Mouse (Mus musculus) hindlimb bud, embryonic 11.5 days (tissue): ENCODE results near the gene Sgcg.

Experiments
- DNase-seq: peaks from one replicate; pipeline ENCODE4 v3.0.0-alpha.2; 2012; ENCODE audit warnings: low read depth, low spot score; ENCODE audit errors: extremely low spot score

Sgcg gene

DNA sequence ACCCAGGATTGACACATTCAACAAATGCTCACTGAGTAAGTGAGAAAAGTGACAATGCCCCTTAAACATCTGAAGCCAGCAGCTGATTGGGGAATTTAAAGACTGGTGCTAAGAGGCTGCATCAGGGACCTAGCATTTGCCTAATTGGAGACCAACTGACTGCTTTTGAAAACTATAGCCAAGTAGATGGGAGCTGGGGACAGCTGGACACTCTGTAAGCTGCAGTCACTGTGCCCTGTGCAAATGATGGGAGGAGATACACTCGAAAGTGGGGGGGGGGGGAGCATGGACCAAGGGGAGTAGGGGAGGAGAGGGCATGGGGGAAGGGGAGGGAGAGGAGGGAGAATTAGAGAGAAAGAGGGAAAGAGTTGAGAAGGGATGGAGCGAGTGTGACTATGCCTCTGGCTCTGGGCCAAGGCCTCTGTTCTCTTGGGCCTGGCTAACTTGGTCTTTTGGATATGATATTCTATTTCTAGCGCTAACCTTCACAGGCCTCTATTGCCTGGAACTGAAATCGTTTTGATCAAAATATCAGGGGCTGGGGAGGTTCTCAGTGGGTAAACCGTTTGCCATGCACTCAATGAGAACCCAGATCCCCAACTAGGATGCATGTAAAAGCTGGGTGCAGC, 22.3 kb downstream of the Sgcg start:
- no peak for DNase-seq

DNA sequence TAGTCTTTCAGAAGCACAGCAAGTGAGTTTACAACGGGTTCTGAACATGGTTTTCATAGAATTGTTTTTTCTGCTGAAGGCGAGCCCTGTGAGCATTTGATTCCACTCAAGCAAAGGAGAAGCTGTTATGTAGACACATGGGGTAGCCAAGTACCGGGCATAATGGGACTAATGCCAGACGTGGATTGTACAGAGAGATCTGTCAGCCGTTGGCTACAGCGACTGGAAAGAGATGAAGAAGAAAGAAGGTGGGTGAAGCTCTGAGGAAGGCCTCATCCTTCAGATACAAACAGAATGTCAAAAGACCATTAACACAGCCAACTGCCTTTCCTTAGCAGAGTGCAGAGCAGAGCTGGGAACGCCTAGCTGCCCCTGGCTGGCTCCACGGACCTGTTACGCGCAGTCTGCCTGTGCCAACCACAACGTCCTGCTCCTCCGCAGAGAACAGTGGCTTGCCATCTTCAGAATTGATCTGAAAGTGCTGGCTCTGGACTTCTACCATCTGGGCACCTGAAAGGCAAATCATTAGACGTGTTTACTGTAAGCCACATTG, 26.2 kb downstream of the Sgcg start:
- no peak for DNase-seq

DNA sequence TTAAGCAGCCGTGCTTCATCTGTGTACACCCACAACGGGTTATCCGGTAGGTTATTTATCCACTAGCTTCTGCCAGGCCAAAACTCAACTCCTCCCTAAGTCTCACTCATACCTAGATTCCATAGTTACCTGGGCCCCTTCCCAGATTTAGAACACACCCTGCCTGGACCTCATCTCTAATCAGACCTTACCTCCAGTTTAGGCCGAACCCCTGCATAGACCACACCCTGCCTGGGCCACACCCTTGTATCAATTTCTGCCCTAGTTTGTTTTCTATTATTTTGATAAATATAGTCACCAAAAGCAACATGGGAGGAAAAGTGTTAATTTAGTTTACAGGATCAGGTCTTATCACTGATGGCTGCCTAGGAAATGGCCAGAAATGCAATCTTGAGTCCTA, 28.1 kb downstream of the Sgcg start:
- DNase-seq, result no peak

DNA sequence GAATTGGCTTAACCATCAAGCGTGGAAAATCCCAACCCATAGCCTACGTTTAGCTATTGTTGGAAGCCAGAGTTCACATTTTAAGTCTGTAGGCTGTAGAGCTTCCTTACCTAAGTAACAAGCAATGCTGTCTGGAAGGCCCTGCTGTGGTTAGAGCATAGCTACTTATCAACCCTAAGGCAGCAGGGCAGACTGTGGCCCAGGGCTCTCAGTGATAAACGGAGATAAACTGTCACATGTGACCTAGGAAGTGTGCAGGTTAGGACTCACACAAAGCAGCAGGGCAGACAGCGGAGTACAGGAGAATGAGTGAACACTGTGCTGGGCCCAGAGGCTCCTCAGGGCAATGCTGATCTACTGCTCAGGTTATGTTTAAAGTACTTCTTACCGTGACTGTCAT, 28.5 kb downstream of the Sgcg start:
- DNase-seq, result no peak

DNA sequence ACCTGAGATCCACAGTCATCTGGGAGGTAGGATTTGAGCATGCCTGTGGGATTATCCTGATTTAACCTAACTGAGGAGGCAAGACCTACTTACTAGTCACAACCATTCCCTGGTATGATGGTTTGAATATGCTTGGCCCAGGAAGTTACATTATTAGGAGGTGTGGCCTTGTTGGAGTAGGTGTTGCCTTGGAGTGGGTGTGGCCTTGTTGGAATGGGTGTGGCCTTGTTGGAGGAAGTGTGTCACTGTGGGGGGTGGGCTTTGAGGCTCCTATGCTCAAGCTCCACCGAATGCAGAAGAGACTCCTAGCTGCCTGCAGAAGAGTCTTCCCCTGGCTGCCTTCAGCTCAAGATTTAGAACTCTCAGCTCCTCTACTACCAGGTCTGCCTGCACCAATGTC, 32.1 kb downstream of the Sgcg start:
- no peak for DNase-seq

DNA sequence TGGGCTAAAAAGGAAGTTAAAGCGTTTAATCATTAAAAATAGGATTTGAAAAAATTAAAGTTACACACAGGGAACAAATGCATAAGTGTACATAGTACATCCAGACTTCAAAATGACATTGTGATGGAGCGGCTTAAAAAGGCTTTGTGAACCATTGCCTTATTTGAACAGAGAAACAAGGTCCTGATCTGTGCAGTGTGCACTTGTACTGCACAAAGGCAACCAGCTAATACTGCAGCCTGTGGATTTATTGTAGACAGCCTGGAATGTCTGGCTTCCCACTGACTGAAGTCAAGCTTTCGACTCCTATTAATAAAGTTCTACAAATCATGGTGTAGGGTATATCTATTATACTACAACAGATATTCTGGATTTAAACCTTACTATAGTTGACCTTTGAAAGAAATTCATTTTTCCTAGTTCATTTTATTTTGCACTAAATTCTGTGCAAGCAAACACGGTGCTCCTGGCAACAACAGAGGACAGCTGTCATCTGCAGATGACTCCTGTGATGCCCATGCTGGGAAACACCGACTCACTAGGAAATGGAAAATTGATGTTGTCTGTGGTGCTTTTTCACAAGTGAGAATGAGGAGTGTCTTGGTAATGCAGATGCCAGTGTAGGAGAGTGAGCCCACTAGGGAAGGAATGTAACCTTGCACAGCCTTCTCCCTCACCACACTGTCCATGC, 33.8 kb downstream of the Sgcg start:
- DNase-seq, result no peak

DNA sequence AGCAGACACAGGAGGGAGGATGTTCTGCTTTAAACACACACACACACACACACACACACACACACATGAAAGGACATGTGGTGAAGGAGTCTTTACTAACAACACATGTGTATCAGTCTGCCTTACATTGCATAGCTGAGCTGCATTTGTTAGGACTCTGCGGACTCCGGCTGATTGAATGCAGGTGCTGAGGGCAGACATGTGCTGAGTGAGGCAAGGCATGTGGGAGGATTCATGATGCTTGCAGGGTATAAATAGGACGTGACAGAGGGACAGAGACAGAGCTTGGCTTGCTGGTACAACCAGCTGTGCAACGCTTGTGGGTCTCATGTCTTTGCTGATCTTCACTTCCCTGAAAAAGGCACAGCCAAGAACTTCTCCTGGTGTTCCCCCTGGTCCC, 34.5 kb downstream of the Sgcg start:
- DNase-seq, result no peak

DNA sequence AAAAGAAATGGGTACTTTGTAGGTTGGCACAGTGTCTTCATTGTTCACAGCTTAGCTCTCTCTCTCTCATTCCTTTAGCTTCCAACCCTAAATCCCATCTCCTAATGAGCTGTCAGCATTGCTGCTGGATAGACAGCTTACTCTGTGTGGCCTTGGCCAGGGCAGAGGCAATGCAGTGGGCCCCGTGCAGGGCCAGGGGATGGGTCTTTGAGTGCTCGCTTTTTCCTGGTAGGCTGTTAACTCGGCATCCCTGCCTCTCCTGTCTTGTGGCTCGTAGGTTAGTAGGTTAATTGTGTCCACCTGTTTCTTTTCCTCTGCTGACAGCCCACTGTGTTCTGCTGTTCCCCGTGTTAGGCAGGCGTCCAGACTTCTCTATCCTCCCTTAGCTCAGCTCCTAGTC, 35.8 kb downstream of the Sgcg start:
- DNase-seq, result no peak

DNA sequence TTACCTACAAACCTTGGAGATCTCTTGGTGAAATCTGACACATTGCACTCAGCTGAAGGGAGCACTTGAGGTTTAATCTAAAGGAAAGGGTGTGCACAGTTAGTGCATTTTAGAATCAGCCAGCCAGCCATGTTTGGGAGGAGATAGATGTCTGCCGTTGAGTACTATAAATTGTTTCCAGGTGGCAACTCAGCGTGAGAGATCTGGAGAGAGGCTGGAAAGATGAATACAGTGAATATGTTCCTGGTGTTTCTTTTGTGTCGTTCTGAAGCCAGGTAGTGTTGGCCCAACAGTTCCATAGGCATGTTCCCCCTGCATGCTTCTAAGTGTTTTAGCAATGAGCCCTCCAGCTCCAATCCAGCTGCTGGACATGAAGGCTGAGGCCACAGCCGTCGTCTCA, 37.1 kb downstream of the Sgcg start:
- DNase-seq, result no peak

DNA sequence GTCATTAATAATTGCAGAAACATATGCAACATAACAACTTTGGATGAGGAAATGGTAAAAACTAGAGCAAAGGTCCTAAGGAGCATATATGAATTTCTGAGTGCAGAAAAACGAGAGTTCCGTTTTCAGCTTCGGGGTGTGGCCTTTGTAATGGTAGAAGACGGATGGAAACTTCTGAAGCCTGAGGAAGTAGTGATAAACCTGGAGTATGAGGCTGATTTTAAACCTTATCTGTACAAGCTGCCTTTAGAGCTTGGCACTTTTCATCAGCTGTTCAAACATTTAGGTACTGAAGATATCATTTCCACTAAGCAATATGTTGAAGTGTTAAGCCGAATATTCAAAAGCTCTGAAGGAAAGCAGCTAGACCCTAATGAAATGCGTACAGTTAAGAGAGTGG, 46.5 kb downstream of the Sgcg start:
- no peak for DNase-seq

DNA sequence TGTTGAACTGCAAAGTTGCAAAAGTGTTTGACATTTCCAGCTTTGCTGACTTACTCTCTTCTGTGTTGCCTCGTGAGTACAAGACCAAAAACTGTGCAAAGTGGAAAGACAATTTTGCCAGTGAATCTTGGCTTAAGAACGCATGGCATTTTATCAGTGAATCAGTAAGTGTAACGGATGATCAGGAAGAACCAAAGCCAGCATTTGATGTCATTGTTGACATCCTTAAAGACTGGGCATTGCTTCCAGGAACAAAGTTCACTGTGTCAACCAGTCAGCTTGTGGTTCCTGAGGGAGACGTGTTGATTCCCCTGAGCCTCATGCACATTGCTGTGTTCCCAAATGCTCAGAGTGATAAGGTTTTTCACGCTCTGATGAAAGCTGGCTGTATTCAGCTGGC, 48.2 kb downstream of the Sgcg start:
- no peak for DNase-seq

DNA sequence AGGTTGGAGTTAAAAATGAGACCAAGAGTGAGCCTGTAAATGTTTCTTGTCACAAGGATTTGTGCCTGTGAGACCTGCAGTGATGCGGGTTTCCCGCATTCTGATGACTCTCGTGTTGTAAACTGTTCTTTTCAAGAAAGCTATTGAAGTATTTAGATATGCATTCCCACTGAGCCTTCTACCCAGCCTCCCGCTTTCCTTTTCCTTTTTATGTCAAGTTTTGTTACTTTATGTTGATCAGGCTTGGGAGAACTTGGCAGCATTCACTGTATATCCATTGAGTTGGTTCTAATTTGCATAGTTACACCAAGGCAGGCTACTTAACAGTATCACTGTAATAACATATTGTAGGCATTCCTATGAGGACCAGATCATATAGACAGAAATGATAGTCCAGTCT, 63.9 kb downstream of the Sgcg start:
- no peak for DNase-seq

DNA sequence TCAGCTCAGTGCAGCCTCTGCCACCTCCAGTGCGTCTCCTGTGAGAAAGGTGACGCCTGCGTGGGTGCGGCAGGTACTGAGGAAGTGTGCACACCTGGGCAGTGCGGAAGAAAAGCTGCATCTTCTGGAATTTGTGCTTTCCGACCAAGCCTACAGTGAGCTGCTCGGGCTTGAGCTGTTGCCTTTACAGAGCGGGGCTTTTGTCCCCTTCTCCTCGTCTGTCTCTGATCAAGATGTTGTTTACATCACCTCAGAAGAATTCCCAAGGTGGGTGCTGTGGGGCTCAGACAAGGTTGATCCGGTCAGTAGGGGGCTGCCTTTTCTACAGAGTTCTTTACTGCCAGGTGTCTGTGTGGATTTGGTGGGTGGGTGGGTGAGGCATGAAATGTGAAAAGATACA, 66.0 kb downstream of the Sgcg start:
- DNase-seq, result no peak

DNA sequence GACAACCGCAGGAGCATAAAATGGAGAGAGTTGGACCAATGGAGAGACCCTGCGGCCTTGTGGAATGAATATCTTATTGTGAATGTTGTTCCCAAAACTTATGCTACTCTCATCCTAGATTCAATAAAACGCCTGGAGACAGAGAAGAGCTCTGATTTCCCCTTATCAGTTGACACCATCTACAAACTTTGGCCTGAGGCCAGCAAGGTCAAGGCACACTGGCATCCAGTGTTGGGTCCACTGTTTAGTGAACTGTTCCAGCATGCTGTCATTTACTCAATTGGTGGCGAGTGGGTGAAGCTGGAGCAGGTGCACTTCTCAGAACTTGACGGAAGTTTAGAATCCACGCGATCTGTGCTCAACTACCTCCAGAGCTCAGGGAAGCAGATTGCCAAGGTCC, 66.4 kb downstream of the Sgcg start:
- no peak for DNase-seq

DNA sequence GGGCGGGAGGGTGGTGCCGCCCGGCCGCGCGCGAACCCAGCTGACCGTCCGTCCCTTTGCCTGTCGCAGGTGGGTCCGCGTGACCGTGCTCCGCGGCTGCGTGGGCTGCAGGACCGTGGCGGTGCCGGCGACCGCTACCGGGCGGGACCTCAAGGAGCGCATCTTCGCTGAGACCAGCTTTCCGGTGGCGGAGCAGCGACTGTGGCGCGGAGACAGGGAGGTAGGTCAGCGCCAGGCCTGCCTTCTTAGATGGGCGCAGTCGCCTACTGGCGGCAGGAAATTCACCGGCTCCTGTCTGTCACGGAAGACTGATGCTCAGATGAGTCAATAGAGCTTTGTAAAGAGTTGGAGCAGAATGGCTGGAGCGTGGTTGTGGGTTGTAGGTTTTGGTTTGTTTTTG, 85.1 kb downstream of the Sgcg start:
- no peak for DNase-seq

DNA sequence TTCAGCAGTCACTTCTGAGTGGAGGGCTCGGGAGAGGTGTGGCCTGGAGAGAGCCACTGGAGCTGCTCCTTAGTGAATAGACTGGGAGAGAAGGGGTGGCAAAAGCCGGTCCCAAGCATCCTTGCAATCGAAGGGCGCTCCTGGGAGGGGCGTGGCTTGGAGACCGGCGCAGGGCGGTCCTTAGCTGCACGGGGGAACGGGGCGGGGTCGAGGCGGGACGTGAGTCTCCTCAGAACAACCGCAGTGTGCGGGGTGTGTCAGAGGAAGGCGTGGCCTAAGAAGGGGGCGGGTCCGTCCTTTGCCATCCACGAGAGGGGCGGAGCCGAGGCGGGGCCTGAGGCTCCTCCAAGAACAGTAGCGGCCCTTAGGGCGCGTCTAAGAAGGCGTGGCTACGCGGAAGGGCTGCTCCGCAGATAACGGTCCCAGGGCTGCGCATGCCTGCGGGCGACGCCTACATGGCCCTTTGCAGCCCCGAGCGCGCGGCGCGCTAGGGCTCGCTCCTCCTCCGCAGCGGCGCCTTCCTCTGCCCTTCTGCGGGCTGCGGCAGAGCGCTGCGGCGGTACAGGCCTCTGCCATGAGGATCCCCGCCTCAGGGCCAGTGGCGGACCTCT, 85.6 kb downstream of the Sgcg start:
- peak; percentile 94 for DNase-seq

DNA sequence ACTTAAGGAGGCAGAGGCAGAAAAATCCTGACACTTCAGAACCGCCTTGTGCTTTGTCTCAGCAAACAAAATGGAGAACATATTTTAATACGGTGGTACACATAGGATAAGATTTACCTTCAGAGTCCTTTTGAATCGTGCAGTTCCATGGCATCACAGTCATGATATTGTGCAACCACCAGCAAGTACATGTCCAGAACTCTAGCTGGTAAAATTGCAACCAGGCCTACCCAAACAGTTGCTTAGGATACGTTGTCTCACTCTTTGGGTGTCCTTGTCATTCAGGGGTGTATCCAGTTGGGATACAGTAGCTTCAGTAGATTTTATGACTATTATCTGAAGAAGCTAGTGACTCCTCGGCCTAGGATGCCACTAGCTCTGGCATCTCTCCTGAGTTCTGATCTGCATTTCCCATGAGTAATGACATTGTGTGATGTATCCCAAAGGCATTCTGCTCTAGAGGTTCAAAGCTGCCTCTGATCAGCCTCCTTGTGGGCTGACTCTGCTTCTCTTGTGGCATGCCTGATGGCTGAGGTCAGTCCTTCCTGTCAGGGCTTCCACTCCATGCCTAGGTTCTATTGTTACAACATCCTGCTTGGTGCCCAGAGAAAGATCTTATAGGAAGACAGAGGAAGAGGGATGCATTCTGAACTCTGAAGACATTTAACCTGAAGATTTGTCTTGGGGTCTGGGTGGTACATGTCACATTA, 86.9 kb downstream of the Sgcg start:
- no peak for DNase-seq
